Comparison of ENCODE assay signal across 19 mouse cellular contexts in genomic region chr3:84131369-84131768, GRCm38 (mm10). TPM values are rescaled to one million over a fixed set of nuclear protein-coding genes. Genes with fewer than 3 reads are reported as not detected.
"Had no signal": no experiment of that assay in that cellular context is flagged by ENCODE, and none has a peak within 500 bp of the region (broad histone marks: within the 10 kb centered on the region; RNA-seq: fewer than 3 reads in every experiment).

No protein-coding gene starts in this region.

- H3K27me3 ChIP-seq: liver, embryonic 13.5 days; liver, embryonic 15.5 days; megakaryocyte, embryonic 14.5 days; midbrain, embryonic 13.5 days; midbrain, embryonic 15.5 days; neural tube, embryonic 12.5 days; stomach, embryonic 15.5 days had no signal

- DNase-seq: liver; liver, embryonic 13.5 days; liver, postnatal 0 days; lung, adult 2 months; right cerebral cortex, postnatal 14 days; thymus, adult 2 months; thymus, postnatal 25 days; thymus, postnatal 4 days had no signal

- H3K4me1 ChIP-seq: midbrain, embryonic 13.5 days; midbrain, embryonic 15.5 days; neural tube, embryonic 12.5 days had no signal

- H3K27ac ChIP-seq: liver, embryonic 13.5 days; liver, embryonic 15.5 days; macrophage; midbrain, embryonic 13.5 days; midbrain, embryonic 15.5 days; neural tube, embryonic 12.5 days; stomach, embryonic 15.5 days had no signal

- H3K9me3 ChIP-seq: liver, embryonic 13.5 days; liver, embryonic 15.5 days; megakaryocyte, embryonic 14.5 days; midbrain, embryonic 13.5 days; midbrain, embryonic 15.5 days; neural tube, embryonic 12.5 days; stomach, embryonic 15.5 days had no signal

- ATAC-seq: liver, postnatal 0 days; midbrain, embryonic 13.5 days; midbrain, embryonic 15.5 days had no signal

- H3K4me2 ChIP-seq: liver, embryonic 11.5 days; liver, embryonic 13.5 days; liver, embryonic 15.5 days; midbrain, embryonic 11.5 days; midbrain, embryonic 13.5 days; midbrain, embryonic 15.5 days; neural tube, embryonic 12.5 days; stomach, embryonic 15.5 days had no signal

- H3K4me3 ChIP-seq: liver, embryonic 13.5 days; liver, embryonic 15.5 days; megakaryocyte, embryonic 14.5 days; midbrain, embryonic 13.5 days; midbrain, embryonic 15.5 days; neural tube, embryonic 12.5 days; stomach, embryonic 15.5 days had no signal

- H3K36me3 ChIP-seq: liver, embryonic 13.5 days; liver, embryonic 15.5 days; midbrain, embryonic 13.5 days; midbrain, embryonic 15.5 days; neural tube, embryonic 12.5 days; stomach, embryonic 15.5 days had no signal

- H3K9ac ChIP-seq: liver, embryonic 13.5 days; liver, embryonic 15.5 days; liver, postnatal 0 days; midbrain, embryonic 13.5 days; midbrain, embryonic 15.5 days; neural tube, embryonic 12.5 days; stomach, embryonic 15.5 days had no signal

RNA-seq across cellular contexts. Expression of gene Gm6525, which starts 42.5 kb away (rescaled TPM):
- polyA plus RNA-seq: liver, embryonic 13.5 days; lung, adult 2 months; macrophage; spleen, adult 2 months; thymus, adult 2 months; urinary bladder, adult 2 months had no signal
